Comparison of ENCODE assay signal across 9 mouse cellular contexts in genomic region chr16:33891099-33891498, GRCm38 (mm10).
DNase-seq lines count a peak whose midpoint lies in the region; ATAC-seq and TF ChIP-seq lines count a peak whose summit lies in the region.
"Had no signal": no experiment of that assay in that cellular context is flagged by ENCODE, and none has a peak within 500 bp of the region (broad histone marks: within the 10 kb centered on the region; RNA-seq: fewer than 3 reads in every experiment).

No protein-coding gene starts in this region.

- peaks cover 19% of the 10 kb centered on the region for H3K4me1 ChIP-seq in hindbrain, embryonic 12.5 days
- peaks cover 9% of the 10 kb centered on the region for H3K4me1 ChIP-seq in hindbrain, embryonic 16.5 days (ENCODE audit: control insufficient read depth, insufficient read depth, low read depth, low read length)
- H3K4me1 ChIP-seq in intestine, embryonic 16.5 days (ENCODE audit: control insufficient read depth, insufficient read depth, low read length) = peaks cover 37% of the 10 kb centered on the region
- H3K4me1 ChIP-seq in liver, postnatal 0 days (ENCODE audit: insufficient read depth) = peaks cover 53% of the 10 kb centered on the region

- no peaks in the 10 kb centered on the region for H3K27me3 ChIP-seq in hindbrain, embryonic 12.5 days
- no peaks in the 10 kb centered on the region for H3K27me3 ChIP-seq in hindbrain, embryonic 16.5 days (replicated peaks; ENCODE audit: control insufficient read depth, insufficient read depth, low read length)
- H3K27me3 ChIP-seq in intestine, embryonic 16.5 days (replicated peaks; ENCODE audit: control insufficient read depth, insufficient read depth, low read length) = no peaks in the 10 kb centered on the region
- no peaks in the 10 kb centered on the region for H3K27me3 ChIP-seq in liver, postnatal 0 days (ENCODE audit: insufficient read depth, low read length)

- no peak for TF ChIP-seq CTCF in liver, postnatal 0 days (IDR thresholded peaks at IDR 0.05; ENCODE audit: low read depth)

- WGBS in hindbrain, embryonic 12.5 days = 60% methylated on average over 8 of the region's 8 CpGs
- 71% methylated on average over 8 of the region's 8 CpGs for WGBS in hindbrain, embryonic 16.5 days
- 60% methylated on average over 8 of the region's 8 CpGs for WGBS in intestine, embryonic 16.5 days
- 58% methylated on average over 8 of the region's 8 CpGs for WGBS in liver, postnatal 0 days (ENCODE audit: insufficient replicate concordance)

- no peak overlapping the region for H3K4me3 ChIP-seq in hindbrain, embryonic 12.5 days
- no peak overlapping the region for H3K4me3 ChIP-seq in hindbrain, embryonic 16.5 days (ENCODE audit: low read length)
- H3K4me3 ChIP-seq in intestine, embryonic 16.5 days (ENCODE audit: low read length) = no peak overlapping the region
- no peak overlapping the region for H3K4me3 ChIP-seq in liver, postnatal 0 days (ENCODE audit: low read depth, low read length)

- no peaks in the 10 kb centered on the region for H3K9me3 ChIP-seq in hindbrain, embryonic 12.5 days (replicated peaks)
- no peaks in the 10 kb centered on the region for H3K9me3 ChIP-seq in hindbrain, embryonic 16.5 days (ENCODE audit: control insufficient read depth, low read length)
- no peaks in the 10 kb centered on the region for H3K9me3 ChIP-seq in intestine, embryonic 16.5 days (ENCODE audit: control insufficient read depth, low read length)
- no peaks in the 10 kb centered on the region for H3K9me3 ChIP-seq in liver, postnatal 0 days (ENCODE audit: low read length)
- H3K9me3 ChIP-seq: G1E had no signal

- ATAC-seq in hindbrain, embryonic 12.5 days (ENCODE audit: low FRiP score) = no peak
- no peak for ATAC-seq in hindbrain, embryonic 16.5 days
- no peak for ATAC-seq in intestine, embryonic 16.5 days
- peak; percentile 26; the same call in 1 of the 2 replicates for ATAC-seq in liver, postnatal 0 days

- DNase-seq in adrenal gland, postnatal 10 days = peak; percentile 78
- DNase-seq in liver, postnatal 0 days = no peak
- no peak for DNase-seq in cerebellum, adult 9-10 months
- DNase-seq in T-cell, adult 2 months (ENCODE audit: low spot score) = no peak
- no peak for DNase-seq in frontal cortex, postnatal 10 days (ENCODE audit: low spot score in 2 of 2)

- no peak for TF ChIP-seq EP300 in liver, postnatal 0 days (IDR thresholded peaks at IDR 0.05; ENCODE audit: low read depth)

- no peaks in the 10 kb centered on the region for H3K36me3 ChIP-seq in hindbrain, embryonic 12.5 days
- no peaks in the 10 kb centered on the region for H3K36me3 ChIP-seq in hindbrain, embryonic 16.5 days (ENCODE audit: control insufficient read depth, insufficient read depth, low read length)
- H3K36me3 ChIP-seq in intestine, embryonic 16.5 days (ENCODE audit: control insufficient read depth, insufficient read depth, low read length) = no peaks in the 10 kb centered on the region
- H3K36me3 ChIP-seq in liver, postnatal 0 days (replicated peaks; ENCODE audit: insufficient read depth, low read length) = no peaks in the 10 kb centered on the region
- H3K36me3 ChIP-seq: G1E had no signal

- H3K4me2 ChIP-seq in hindbrain, embryonic 12.5 days (replicated peaks) = no peak overlapping the region
- H3K4me2 ChIP-seq in hindbrain, embryonic 16.5 days (ENCODE audit: low read length) = no peak overlapping the region
- no peak overlapping the region for H3K4me2 ChIP-seq in intestine, embryonic 16.5 days (ENCODE audit: low read depth, low read length)
- no peak overlapping the region for H3K4me2 ChIP-seq in liver, postnatal 0 days (ENCODE audit: low read depth, low read length)

- no peak overlapping the region for H3K9ac ChIP-seq in hindbrain, embryonic 12.5 days
- H3K9ac ChIP-seq in hindbrain, embryonic 16.5 days (ENCODE audit: low read depth, low read length) = no peak overlapping the region
- H3K9ac ChIP-seq in intestine, embryonic 16.5 days (ENCODE audit: low read depth, low read length) = no peak overlapping the region
- H3K9ac ChIP-seq in liver, postnatal 0 days (replicated peaks) = no peak overlapping the region

- peak overlapping the region; percentile 35; the same call in 1 of the 2 replicates for H3K27ac ChIP-seq in hindbrain, embryonic 12.5 days
- no peak overlapping the region for H3K27ac ChIP-seq in hindbrain, embryonic 16.5 days (ENCODE audit: low read depth, low read length)
- H3K27ac ChIP-seq in intestine, embryonic 16.5 days (ENCODE audit: low read length) = peak overlapping the region; percentile 68; the same call in 1 of the 2 replicates
- H3K27ac ChIP-seq in liver, postnatal 0 days (ENCODE audit: low read depth) = peak overlapping the region; percentile 35
